ENCODE assay signal across 14 mouse cellular contexts in genomic region chrX:162652445-162652844, GRCm38 (mm10).
"Had no signal": no experiment of that assay in that cellular context is flagged by ENCODE, and none has a peak within 500 bp of the region (broad histone marks: within the 10 kb centered on the region; RNA-seq: fewer than 3 reads in every experiment).

No protein-coding gene starts in this region.

- DNase-seq: lung, adult 18-20 months; lung, embryonic 14.5 days; lung, postnatal 10 days; lung, postnatal 4 days; right cerebral cortex, postnatal 14 days; thymus, adult 2 months; thymus, postnatal 25 days; thymus, postnatal 4 days had no signal

- H3K4me3 ChIP-seq: megakaryocyte, embryonic 14.5 days; midbrain, embryonic 13.5 days; midbrain, embryonic 15.5 days; neural tube, embryonic 12.5 days; stomach, embryonic 15.5 days had no signal

- ATAC-seq: midbrain, embryonic 13.5 days; midbrain, embryonic 15.5 days had no signal

- H3K36me3 ChIP-seq: midbrain, embryonic 13.5 days; midbrain, embryonic 15.5 days; neural tube, embryonic 12.5 days; stomach, embryonic 15.5 days had no signal

- H3K4me1 ChIP-seq: megakaryocyte, embryonic 14.5 days; midbrain, embryonic 13.5 days; midbrain, embryonic 15.5 days; neural tube, embryonic 12.5 days; stomach, embryonic 15.5 days had no signal

- H3K27ac ChIP-seq: midbrain, embryonic 13.5 days; midbrain, embryonic 15.5 days; neural tube, embryonic 12.5 days; stomach, embryonic 15.5 days; stomach, postnatal 0 days had no signal
